Mouse (Mus musculus) spleen, embryonic (tissue): ENCODE measurements around the gene Sorbs2.

Experiments used
- CTCF ChIA-PET: fragments of 350-600 bp; sonication (Branson Sonifier 250); formaldehyde crosslinking; loops from one replicate; lab custom pipeline; 2022; lab: Charles Lee

Gene Sorbs2

DNA sequence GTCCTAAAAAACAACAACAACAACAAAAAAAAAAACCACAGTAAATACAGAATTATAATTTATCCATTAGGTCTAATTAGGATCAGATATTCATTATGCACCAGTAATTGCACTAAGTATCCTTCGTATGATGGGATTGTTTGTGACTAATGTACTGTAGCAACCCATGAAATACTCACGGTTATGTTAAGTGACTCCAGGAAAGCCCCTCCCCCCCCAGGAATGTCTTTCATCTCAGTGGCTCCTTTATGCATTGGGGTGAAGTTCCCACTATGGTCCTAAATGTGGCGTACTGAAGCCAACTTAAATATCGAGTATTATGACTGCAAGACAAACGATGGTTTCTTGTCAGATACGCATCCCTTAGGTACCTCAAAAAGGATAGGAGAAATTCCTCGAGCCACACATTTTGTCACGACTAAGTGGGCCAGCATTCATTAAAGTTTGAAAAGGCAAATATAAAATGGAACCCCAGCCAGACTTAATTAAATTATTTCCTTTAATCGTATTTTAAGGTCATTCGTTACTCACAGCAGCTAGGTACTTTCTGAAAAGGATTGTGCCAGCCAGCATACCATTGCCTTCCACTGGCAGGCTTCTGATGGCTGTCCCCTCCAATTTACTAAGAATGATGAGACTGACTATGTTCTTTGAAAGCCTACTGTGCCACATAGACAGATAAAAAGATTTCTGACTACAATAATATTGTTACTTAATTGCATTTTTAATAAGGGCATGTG is 169.7 kb downstream of the Sorbs2 start:
- CTCF ChIA-PET: no interaction called here

DNA sequence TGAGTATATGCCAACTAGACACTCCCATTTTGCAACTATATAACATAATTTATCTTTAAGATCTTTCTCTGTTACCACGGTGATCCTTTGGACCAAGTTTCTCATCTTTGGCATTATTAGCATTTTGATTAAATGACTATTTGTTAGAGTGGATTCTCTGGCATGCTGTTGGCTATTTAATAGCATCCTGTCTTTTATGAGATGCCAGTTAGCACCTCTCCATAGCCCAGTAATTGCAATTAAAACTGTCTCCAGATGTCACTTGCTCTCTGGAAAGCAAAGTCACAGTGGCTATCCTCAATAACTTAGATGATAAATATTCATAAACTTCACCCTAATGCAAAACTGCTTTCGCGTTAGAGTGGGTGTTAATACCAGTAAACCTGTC is 170.3 kb downstream of the Sorbs2 start:
- CTCF ChIA-PET: no interaction called here

DNA sequence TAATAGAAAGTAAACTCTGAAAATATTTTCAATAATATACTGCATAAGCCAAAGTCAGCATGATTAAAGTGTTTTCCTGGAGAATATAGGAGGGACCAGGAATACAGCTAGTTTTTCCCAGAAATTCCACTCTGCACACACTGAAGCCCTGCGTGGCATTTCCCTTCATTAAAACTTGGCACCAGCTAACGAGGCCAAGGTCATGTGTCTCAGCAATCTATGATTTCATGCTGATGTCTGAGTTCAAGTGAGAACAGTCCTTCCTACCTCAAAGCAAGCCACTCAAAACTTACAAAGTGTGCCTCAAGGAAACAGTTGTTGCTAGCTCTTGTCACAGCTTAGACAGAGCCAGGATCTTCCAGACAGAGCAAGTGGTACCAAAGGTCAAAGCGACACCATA is 173.6 kb downstream of the Sorbs2 start:
- CTCF ChIA-PET: no interaction called here

DNA sequence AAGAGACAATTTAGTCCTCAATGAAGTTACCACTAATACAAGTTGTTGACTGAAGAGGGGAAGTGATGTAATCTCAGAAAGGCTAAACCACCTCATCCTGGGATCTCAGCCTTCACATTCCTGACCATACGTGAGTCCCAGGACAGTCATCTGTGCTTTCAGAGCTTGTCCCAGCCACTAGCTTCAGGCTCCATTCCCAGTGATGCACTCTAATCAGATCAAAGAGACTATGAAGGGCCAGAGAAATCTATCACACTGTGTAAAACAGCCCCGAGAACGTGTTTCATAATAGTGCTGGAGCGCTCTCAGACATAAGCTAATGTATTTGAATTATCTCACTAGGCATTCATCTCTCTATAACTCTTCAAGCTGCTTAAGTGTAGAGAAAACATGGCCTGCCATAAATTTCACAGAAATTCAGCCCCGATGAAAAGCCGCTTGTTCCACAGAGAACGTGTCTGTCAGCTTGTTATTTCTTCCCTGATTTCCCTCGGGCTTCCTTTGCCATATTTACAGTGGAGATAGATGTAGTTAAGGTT is 175.3 kb downstream of the Sorbs2 start:
- CTCF ChIA-PET: no interaction called here

DNA sequence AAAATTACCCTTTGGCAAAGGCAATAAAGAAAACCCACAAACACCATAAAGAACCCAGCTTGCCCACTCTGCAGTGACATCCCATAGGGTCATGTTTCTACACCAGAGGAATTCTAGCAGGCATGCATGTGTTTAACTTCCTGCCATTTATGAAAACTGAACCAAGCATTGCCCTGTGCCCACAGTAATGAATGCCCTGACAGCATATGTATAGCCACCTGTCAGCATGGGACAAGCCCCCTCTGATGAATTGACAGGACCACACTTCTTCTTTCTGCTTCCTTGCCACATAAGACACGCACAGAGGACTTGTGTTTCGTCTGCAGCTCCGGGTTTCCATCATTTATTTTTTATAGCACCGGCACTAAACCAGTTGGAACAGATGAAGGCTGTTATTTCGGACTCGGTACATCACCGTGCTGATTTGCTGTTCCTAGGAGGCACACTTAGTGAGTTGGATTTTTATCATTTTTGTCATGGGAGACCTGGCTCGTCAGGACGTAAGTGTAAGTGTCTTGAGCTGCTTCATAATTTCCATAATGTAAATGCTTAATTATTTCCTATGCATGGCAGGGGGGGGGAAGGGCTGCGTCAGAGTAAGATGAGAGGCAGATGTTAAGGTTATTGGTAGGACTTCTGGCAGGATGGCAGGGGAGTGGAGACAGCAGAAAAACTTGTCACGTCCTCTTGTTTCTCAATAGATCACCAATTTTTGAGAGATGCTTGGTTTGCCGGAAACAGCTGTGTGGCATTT is 180.5 kb downstream of the Sorbs2 start:
- CTCF ChIA-PET: no interaction called here

DNA sequence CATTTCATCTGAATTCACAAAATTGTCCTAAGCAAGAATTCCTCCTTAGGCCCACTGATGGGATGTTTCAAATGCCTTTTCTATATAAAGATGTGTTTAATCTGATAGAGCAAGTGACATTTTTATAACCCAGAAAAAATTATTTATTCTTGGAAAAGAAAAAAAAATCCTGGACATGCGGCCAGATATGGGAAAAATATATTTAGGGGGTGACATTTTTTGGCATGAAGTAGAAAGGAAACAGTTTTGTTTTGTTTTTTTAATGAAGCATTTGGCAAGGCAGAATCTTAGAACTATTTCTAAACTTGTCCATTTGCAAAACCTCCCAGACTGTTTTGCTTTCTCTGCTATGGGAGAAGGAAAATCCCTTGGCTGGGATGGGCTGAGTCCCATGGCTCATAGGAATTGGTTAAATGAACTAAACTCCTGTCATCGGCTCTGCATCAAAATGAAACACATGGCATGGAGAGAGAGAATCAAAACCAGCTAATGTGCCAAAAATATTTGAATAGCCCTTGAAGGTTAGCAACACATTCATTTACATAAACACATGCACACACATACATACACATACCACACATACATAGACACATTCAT is 182.1 kb downstream of the Sorbs2 start:
- CTCF ChIA-PET: no interaction called here

DNA sequence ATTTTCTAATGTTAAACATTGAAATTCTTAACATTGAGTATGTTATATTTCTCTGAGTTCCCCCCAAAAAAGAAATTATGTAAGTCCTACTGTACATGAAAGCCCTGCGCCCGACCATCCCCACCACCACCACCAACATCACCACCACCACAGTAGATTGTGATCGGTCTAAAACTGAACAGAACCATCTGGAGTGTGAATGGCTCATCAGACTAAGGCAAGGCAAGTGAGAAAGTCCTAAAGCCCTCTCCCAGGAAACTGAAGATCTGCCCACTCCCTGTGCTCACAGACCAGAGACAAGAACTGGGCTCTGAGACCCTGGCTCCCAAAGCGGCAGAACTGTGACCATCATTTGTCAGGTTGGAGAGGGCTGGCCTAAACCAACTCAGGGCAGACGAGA is 192.5 kb downstream of the Sorbs2 start:
- CTCF ChIA-PET: no interaction called here

DNA sequence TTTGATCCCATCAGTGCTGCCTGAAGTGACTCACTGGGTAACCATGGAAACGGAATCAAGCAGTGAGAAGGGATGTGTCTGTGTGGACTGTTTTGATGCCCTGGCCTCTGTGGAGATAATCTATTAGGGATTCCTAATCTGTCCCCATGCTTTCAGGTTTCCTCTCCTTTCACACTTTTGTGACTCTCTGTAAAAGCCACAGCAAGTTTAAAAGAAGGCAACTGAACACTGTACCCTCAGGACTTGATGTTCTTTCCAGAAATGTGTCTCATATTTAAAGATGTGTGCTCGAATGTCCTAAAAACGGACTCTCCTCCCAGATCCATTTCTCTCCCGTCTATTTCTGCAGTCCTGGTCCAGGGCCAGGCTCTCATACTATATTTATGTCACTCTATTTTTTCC is 196.1 kb downstream of the Sorbs2 start:
- CTCF ChIA-PET: no interaction called here

DNA sequence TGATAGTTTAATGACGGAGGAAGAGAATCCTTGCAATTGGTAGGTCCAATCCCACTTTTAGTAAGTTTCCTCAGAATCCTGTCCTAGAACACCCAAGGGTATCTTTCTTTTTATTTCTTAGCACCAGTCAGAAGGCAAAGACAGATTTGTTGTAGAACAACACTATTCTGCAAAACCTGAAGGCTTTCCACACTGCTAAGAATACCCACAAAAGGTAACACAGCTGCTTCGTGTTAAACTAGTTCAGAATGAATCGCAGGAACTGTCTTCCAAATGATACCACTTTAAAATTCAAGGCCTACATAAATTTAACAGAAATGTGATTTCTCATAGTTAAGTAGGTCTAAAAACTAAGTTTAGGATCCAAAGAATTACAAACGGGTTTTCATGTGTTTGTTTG is 201.5 kb downstream of the Sorbs2 start:
- CTCF ChIA-PET: no interaction called here

DNA sequence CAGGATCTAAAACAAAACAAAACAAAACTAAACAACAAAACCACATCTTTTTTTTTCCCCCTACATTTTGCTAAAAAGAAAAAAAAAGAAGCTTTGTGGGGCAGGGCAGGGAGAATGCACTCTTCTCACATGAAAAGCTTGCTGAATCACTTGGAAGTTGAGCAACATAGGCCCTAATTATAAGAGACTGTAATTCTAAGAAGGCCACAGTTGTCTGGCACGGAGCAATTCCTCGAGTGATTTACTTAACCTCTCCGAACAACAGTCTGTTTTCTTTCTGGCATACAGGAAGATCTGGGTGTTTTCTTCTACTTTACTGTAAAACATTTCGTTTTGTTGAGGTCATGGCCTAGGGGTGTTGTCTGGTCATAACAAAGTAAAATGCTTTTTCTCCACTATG is 202.1 kb downstream of the Sorbs2 start:
- CTCF ChIA-PET: no interaction called here

DNA sequence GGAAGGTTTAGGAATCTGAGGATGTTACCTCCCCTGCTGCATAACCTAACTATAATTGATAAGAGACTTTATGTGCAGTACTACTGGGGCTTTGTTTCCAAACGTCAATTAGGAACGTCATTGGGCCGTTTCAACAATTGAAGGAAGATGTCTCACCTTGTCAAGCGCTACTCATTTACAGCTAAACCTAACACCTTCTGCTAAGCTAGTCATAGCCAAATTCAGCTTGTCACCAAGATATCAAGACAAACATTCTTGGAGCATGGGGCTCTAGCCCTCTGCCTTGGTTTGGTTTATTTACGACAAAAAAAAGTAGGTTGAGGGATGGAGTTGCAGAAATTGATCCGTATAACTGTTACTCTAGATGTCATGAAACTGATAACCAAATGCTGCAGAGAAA is 205.0 kb downstream of the Sorbs2 start:
- CTCF ChIA-PET: no interaction called here

DNA sequence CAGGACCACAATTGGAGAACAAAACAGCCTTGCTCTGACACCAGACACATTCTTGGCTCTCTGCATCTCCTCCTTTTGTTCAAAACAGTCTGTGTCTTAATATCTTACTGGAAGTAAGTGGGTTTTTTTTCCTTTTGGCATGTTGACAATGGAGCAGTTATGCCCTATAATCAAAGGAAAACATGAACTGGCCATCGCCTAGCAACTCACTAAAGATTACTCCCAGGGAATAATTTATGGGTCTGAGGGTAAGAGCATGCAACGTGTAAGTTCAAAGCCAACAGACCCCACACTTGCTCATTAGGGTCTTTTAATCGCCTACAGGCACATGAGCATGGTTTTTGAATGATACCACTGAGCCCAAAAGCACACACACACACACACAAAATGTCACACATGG is 207.2 kb downstream of the Sorbs2 start:
- CTCF ChIA-PET: no interaction called here

DNA sequence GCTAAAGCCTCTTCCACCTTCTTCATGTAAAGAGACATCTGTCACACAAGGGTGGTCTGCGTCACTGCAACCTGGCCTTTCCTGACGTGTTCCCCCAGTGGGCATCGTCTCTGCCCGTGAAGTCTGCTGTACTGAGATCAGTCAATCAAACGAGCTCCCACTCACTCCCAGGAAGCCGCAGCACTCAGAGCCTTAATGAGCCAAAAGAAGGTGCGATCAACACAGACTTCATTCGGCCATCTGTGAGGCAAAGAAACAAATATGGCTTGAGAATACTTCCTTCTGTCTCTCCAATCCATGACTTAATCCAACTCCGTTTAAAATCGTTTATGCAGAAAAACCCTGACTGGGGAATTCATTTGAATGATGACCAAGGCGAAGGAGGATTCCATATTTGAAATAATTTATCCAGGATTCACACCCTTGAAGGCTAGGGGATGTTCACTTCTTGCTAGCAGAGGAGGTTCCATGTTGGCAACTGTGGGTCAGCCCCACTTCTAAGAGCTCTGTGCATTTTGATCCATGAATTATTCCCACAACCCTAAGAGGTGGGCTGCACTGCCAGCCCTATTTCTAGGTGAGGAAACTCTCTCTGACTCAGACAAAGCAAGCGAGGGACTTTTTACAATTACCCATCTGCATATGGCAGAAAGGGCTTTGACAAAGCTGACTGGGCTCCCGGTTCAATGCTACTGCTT is 207.9 kb downstream of the Sorbs2 start:
- CTCF ChIA-PET: no interaction called here

DNA sequence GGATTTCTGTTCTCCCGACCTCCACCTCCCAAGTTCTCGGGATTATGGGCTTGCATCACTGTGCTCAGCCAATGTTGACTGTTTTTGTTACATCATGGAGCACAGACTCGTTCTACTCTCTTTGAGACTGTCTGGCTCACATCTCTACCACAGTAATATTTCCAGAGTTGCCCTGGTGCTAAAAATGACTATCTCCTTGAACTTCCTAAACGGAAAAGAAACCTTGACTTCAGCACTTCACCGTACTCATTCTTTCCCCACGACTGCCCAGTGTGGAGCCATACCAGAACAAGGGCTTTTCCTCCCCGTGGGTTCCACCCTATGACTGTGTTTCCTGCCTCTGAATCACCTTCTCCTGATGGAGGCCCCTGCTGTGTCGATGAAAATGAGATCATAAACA is 212.2 kb downstream of the Sorbs2 start:
- CTCF ChIA-PET: no interaction called here

DNA sequence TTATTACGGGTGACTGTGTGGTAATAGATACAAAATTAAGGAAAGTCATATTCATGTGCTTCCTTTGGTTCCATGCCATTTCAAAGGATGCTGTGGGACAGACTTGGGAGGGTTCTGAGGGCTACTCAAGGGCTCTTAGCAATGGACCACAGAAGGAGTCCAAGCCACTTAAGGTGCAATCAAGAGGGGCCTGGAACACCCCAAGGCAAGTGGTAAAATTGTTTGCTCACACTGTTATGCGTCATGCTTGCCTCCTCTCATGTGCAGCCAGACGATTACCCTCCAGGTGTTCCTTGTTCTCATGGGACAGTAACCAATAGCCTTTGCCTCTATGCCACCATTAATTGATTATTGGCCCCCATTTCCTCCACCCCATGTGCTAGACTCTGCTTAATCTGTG is 216.6 kb downstream of the Sorbs2 start:
- CTCF ChIA-PET: no interaction called here

DNA sequence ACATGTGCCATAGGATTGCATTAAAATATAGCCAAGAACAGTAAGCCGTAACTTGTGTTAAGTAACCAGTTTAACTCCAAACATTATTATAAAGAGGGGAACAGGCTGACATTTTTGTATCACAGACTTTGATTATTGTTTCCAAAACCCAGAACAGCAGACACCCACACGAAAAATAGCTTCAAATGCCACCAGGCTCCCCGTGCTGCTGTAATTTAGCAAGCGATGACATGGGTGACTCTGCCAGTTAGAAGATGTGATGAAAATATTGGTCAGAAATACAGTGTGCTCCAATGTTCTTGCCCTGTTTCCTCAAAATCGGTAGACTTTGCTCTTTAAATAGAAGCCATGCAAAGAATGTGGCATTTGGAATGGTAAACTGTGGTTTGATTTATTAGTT is 217.7 kb downstream of the Sorbs2 start:
- CTCF ChIA-PET: no interaction called here

DNA sequence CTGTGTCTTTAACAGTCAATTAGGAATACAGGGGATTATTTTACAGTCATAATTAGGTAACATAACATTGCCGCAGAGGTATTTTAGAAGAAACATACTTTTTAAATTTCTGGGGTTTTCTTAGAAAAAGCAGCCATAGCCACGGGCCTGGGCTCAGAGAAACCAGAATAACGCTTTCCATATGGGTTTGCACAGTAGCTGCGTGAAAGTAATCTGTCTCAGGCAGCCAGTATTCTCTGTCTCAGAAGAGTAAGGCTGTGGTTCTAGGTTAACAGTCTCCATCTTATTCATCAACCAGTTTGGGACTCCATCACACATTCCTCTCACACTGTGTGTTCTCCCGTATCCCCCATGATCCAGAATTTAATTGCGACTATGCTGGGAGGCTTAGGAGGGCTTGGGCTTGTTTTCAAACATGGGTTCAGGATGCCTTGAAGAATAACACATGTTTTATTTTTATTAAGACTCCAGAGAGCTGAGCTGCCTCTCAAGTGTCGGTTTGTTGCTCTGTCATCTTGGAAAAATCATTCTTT is 222.3 kb downstream of the Sorbs2 start:
- CTCF ChIA-PET: interaction anchor here (0.6 kb wide), 1 partner anchor 55 kb away, joined by 3 read pairs; no protein-coding TSS in a partner anchor

DNA sequence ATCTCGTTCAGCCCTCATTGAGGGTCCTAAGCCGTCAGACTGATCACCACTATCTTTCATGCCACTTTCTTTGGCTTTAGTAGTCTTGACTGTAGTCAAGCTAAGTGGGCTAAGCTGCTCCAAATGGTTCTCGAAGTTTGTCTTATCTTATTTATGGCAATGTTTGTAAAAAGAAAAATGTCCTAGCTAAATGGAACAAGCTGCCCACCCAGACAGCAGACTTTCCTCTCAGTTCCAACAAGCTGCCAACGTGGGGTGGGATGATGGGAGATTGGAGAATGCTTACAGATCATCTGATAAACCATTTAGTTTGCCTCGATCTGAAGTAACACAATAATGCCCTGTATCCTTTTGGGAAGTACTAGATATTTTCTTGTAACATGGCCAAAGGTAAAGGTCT is 223.2 kb downstream of the Sorbs2 start:
- CTCF ChIA-PET: no interaction called here

DNA sequence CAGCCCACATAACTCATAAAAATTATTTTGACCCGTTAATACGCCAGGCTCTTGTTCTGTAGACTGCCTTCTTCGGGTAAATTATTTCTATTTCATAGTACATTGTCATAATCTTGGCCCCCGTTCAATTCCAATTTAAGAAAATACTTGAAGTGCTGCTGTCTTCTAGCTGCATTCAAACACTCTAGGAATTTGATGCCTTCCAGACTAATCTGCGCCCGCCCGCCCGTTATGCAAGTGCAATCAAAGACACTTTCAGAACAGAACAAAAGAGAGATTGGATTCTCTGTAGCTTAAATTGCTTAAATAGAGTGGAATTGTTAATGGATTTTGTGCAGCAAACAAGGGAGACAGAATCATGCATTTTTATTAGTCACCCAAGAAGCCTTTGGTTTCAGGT is 226.5 kb downstream of the Sorbs2 start:
- CTCF ChIA-PET: no interaction called here

DNA sequence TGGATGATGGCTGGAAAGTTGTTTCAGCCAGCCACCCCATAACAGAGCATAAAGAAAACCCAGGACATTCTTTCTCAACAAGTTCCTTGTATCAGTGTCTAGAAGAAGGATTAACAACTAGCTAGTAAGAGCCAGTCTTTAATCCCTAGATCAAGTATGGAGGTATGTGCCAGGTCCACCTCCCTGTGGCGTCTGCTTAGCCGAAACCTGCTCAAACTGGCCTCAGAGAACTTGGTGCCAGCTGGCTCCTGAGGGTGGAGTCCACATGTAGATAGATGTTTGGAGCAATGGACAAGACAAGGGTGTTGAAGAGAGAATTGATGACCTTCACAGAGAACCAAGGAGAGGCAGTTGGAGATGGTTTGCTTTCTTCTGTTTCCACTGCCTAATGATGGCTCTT is 229.7 kb downstream of the Sorbs2 start:
- CTCF ChIA-PET: no interaction called here

DNA sequence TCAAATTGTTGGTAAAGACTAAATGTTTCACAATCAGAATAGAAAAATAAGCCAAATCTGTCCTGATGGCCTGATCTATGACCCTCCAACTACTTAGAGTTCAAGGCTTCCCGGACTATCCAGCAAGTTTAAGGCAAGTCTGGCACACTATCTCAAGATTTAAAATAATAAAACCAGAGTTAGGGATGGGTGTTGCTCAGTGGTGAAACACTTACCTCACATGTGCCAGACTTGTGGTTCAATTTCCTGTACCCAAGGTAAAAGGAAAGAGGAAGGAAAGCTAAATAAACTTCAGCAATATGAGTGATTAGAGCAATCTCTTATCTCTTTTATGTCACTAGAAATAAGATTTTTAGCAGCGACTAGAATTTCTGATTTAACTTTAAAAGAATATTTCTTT is 235.7 kb downstream of the Sorbs2 start:
- CTCF ChIA-PET: no interaction called here

DNA sequence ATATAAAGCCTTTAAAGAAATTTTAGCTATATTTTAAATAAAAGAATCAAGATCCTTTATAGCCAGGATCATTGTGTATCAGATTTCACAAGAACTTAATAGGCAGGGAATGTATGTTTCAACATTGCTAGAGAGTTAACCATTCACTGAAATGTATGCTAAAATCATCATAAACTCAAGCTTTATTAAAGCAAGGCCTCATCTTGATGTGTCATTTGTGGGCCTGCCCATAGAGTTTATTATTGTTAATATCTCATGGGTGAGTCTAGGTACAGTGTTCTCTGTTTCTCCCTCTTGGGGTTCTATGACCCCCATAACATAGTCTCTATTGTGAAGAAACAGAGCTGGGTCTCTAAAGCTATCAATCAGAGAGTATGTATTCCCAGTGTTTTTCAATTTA is 236.2 kb downstream of the Sorbs2 start:
- CTCF ChIA-PET: no interaction called here
